Mouse (Mus musculus): ENCODE results near the gene Cavin1. TPM values are rescaled to one million over a fixed set of nuclear protein-coding genes. Genes with fewer than 3 reads are reported as not detected.

Gene Cavin1
- polyA plus RNA-seq, 1 experiment from 2014 or later = 113 TPM

- H3K4me1 ChIP-seq (ENCODE audit: control insufficient read depth, insufficient read depth, low read length) = peaks cover 22% of the 10 kb centered on the region
- H3K27me3 ChIP-seq (ENCODE audit: control insufficient read depth, insufficient read depth, low read length) = no peaks in the 10 kb centered on the region
- H3K9ac ChIP-seq (ENCODE audit: low read depth, low read length) = peak within 1 kb of the TSS; percentile 85
- H3K27ac ChIP-seq (ENCODE audit: low read depth, low read length) = peak within 1 kb of the TSS; percentile 63
- H3K4me2 ChIP-seq = peak within 1 kb of the TSS; percentile 84
- H3K9me3 ChIP-seq (replicated peaks; ENCODE audit: control insufficient read depth, low read length) = no peaks in the 10 kb centered on the region
- peak; percentile 98 for ATAC-seq (replicated peaks; ENCODE audit: insufficient number of reproducible peaks, low FRiP score, low TSS enrichment)
- H3K36me3 ChIP-seq (ENCODE audit: control insufficient read depth, insufficient read depth, low read length) = no peaks in the 10 kb centered on the region
- H3K4me3 ChIP-seq (ENCODE audit: low read depth, low read length) = peak within 1 kb of the TSS; percentile 71
- WGBS (ENCODE audit: insufficient replicate concordance) = 1% methylated on average over 29 of the region's 29 CpGs
Observed at GRCm38 (mm10) chr11:100939512-100940151, 31.1 kb downstream of the Cavin1 start, which contains the start of gene Stat3. Gene Stat3, minus strand, starts transcription at chr11:100939540.

- no peaks in the 10 kb centered on the region for H3K9me3 ChIP-seq (replicated peaks; ENCODE audit: control insufficient read depth, low read length)
- peaks cover 22% of the 10 kb centered on the region for H3K4me1 ChIP-seq (ENCODE audit: control insufficient read depth, insufficient read depth, low read length)
- peak overlapping the region; percentile 63 for H3K27ac ChIP-seq (ENCODE audit: low read depth, low read length)
- no peaks in the 10 kb centered on the region for H3K27me3 ChIP-seq (ENCODE audit: control insufficient read depth, insufficient read depth, low read length)
- peak; percentile 8; the same call in 1 of the 2 replicates for ATAC-seq (replicated peaks; ENCODE audit: insufficient number of reproducible peaks, low FRiP score, low TSS enrichment)
- H3K4me2 ChIP-seq = peak overlapping the region; percentile 84
- under 1% methylated on average over 48 of the region's 48 CpGs for WGBS (ENCODE audit: insufficient replicate concordance)
- peak overlapping the region; percentile 85 for H3K9ac ChIP-seq (ENCODE audit: low read depth, low read length)
- H3K4me3 ChIP-seq (ENCODE audit: low read depth, low read length) = peak overlapping the region; percentile 71
- no peaks in the 10 kb centered on the region for H3K36me3 ChIP-seq (ENCODE audit: control insufficient read depth, insufficient read depth, low read length)
Observed at GRCm38 (mm10) chr11:100938711-100939511, 31.8 kb downstream of the Cavin1 start.

GRCm38 (mm10) chr11:100938112-100938511, 32.6 kb downstream of the Cavin1 start:
- H3K4me2 ChIP-seq = peak overlapping the region; percentile 84
- no peaks in the 10 kb centered on the region for H3K9me3 ChIP-seq (replicated peaks; ENCODE audit: control insufficient read depth, low read length)
- peaks cover 22% of the 10 kb centered on the region for H3K4me1 ChIP-seq (ENCODE audit: control insufficient read depth, insufficient read depth, low read length)
- no peak for ATAC-seq (replicated peaks; ENCODE audit: insufficient number of reproducible peaks, low FRiP score, low TSS enrichment)
- peak overlapping the region; percentile 71 for H3K4me3 ChIP-seq (ENCODE audit: low read depth, low read length)
- H3K9ac ChIP-seq (ENCODE audit: low read depth, low read length) = peak overlapping the region; percentile 43; the same call in 1 of the 2 replicates
- no peaks in the 10 kb centered on the region for H3K27me3 ChIP-seq (ENCODE audit: control insufficient read depth, insufficient read depth, low read length)
- no peaks in the 10 kb centered on the region for H3K36me3 ChIP-seq (ENCODE audit: control insufficient read depth, insufficient read depth, low read length)
- no peak overlapping the region for H3K27ac ChIP-seq (ENCODE audit: low read depth, low read length)
- 40% methylated on average over 5 of the region's 5 CpGs for WGBS (ENCODE audit: insufficient replicate concordance)

GRCm38 (mm10) chr11:100937295-100937694, 33.4 kb downstream of the Cavin1 start:
- Histone ChIP-seq H3K9ac (ENCODE audit: low read depth, low read length) (no peak overlapping the region), H3K36me3 (ENCODE audit: control insufficient read depth, insufficient read depth, low read length) (no peaks in the 10 kb centered on the region), H3K9me3 (replicated peaks; ENCODE audit: control insufficient read depth, low read length) (no peaks in the 10 kb centered on the region), H3K4me3 (ENCODE audit: low read depth, low read length) (no peak overlapping the region), H3K27me3 (ENCODE audit: control insufficient read depth, insufficient read depth, low read length) (no peaks in the 10 kb centered on the region), H3K4me1 (ENCODE audit: control insufficient read depth, insufficient read depth, low read length) (peaks cover 22% of the 10 kb centered on the region), H3K27ac (ENCODE audit: low read depth, low read length) (no peak overlapping the region), H3K4me2 (peak overlapping the region; percentile 21; the same call in 1 of the 2 replicates)
- WGBS (ENCODE audit: insufficient replicate concordance) = 39% methylated on average over 4 of the region's 4 CpGs
- no peak for ATAC-seq (replicated peaks; ENCODE audit: insufficient number of reproducible peaks, low FRiP score, low TSS enrichment)

- H3K4me2 ChIP-seq = no peak overlapping the region
- peaks cover 22% of the 10 kb centered on the region for H3K4me1 ChIP-seq (ENCODE audit: control insufficient read depth, insufficient read depth, low read length)
- H3K4me3 ChIP-seq (ENCODE audit: low read depth, low read length) = no peak overlapping the region
- no peak for ATAC-seq (replicated peaks; ENCODE audit: insufficient number of reproducible peaks, low FRiP score, low TSS enrichment)
- H3K9ac ChIP-seq (ENCODE audit: low read depth, low read length) = no peak overlapping the region
- no peak overlapping the region for H3K27ac ChIP-seq (ENCODE audit: low read depth, low read length)
- 88% methylated on average over 8 of the region's 8 CpGs for WGBS (ENCODE audit: insufficient replicate concordance)
- no peaks in the 10 kb centered on the region for H3K27me3 ChIP-seq (ENCODE audit: control insufficient read depth, insufficient read depth, low read length)
- H3K9me3 ChIP-seq (replicated peaks; ENCODE audit: control insufficient read depth, low read length) = no peaks in the 10 kb centered on the region
- no peaks in the 10 kb centered on the region for H3K36me3 ChIP-seq (ENCODE audit: control insufficient read depth, insufficient read depth, low read length)
Observed at GRCm38 (mm10) chr11:100935373-100936355, 35.0 kb downstream of the Cavin1 start.

GRCm38 (mm10) chr11:100931254-100931921, 39.3 kb downstream of the Cavin1 start:
- H3K9ac ChIP-seq (ENCODE audit: low read depth, low read length) = no peak overlapping the region
- H3K4me2 ChIP-seq = peak overlapping the region; percentile 24

GRCm38 (mm10) chr11:100930611-100931010, 40.1 kb downstream of the Cavin1 start:
- 81% methylated on average over 7 of the region's 7 CpGs for WGBS (ENCODE audit: insufficient replicate concordance)
- ATAC-seq (replicated peaks; ENCODE audit: insufficient number of reproducible peaks, low FRiP score, low TSS enrichment) = no peak
- no peaks in the 10 kb centered on the region for H3K27me3 ChIP-seq (ENCODE audit: control insufficient read depth, insufficient read depth, low read length)
- H3K4me3 ChIP-seq (ENCODE audit: low read depth, low read length) = no peak overlapping the region
- H3K9me3 ChIP-seq (replicated peaks; ENCODE audit: control insufficient read depth, low read length) = no peaks in the 10 kb centered on the region
- no peak overlapping the region for H3K27ac ChIP-seq (ENCODE audit: low read depth, low read length)
- H3K9ac ChIP-seq (ENCODE audit: low read depth, low read length) = no peak overlapping the region
- H3K4me1 ChIP-seq (ENCODE audit: control insufficient read depth, insufficient read depth, low read length) = peaks cover 5% of the 10 kb centered on the region; the same call in 1 of the 2 replicates
- no peaks in the 10 kb centered on the region for H3K36me3 ChIP-seq (ENCODE audit: control insufficient read depth, insufficient read depth, low read length)
- H3K4me2 ChIP-seq = no peak overlapping the region

More at GRCm38 (mm10) chr11:100931254-100931921, 39.3 kb downstream of the Cavin1 start:
- Histone ChIP-seq H3K4me1 (ENCODE audit: control insufficient read depth, insufficient read depth, low read length) (peaks cover 5% of the 10 kb centered on the region), H3K9me3 (replicated peaks; ENCODE audit: control insufficient read depth, low read length) (no peaks in the 10 kb centered on the region), H3K27me3 (ENCODE audit: control insufficient read depth, insufficient read depth, low read length) (no peaks in the 10 kb centered on the region), H3K36me3 (ENCODE audit: control insufficient read depth, insufficient read depth, low read length) (no peaks in the 10 kb centered on the region), H3K27ac (ENCODE audit: low read depth, low read length) (no peak overlapping the region), H3K4me3 (ENCODE audit: low read depth, low read length) (no peak overlapping the region)
- WGBS (ENCODE audit: insufficient replicate concordance) = 82% methylated on average over 12 of the region's 12 CpGs
- ATAC-seq (replicated peaks; ENCODE audit: insufficient number of reproducible peaks, low FRiP score, low TSS enrichment) = no peak

Measured in heart, embryonic 11.5 days (tissue).